Mouse (Mus musculus) CH12.LX (cell line): ENCODE data around the gene Socs1.
A peak's percentile ranks its signal among the peaks of the same experiment; 100 is the strongest.

Source experiments
- E2F4 ChIP-seq: IDR thresholded peaks from 2 replicates; pipeline ENCODE4 v1.6.1; 2011; ENCODE audit warnings: low read depth, low read length, improper control_type of control experiment; ENCODE audit not compliant: insufficient replicate concordance
- EP300 ChIP-seq: IDR thresholded peaks from 2 replicates; pipeline ENCODE4 v1.6.1; 2011; ENCODE audit warnings: low read length, improper control_type of control experiment
- GABPA ChIP-seq: IDR thresholded peaks from 2 replicates; pipeline ENCODE4 v1.6.1; 2012; ENCODE audit warnings: low read depth, low read length, improper control_type of control experiment, inconsistent platforms; ENCODE audit not compliant: insufficient replicate concordance
- MYC ChIP-seq: IDR thresholded peaks from 2 replicates; pipeline ENCODE4 v1.6.1; 2011; ENCODE audit warnings: low read depth, mild to moderate bottlenecking, improper control_type of control experiment, low read length
- POLR2A ChIP-seq: IDR thresholded peaks from 2 replicates; pipeline ENCODE4 v1.6.1; 2011; ENCODE audit warnings: low read depth, mild to moderate bottlenecking, improper control_type of control experiment, low read length
- RAD21 ChIP-seq: IDR thresholded peaks from 2 replicates; pipeline ENCODE4 v1.6.1; 2011; ENCODE audit warnings: low read depth, mild to moderate bottlenecking, low read length, improper control_type of control experiment, moderate library complexity

GRCm38 (mm10) chr16:10776322-10776721 is 9.0 kb downstream of the Socs1 start:
- TF ChIP-seq RAD21 (no peak), E2F4 (no peak), EP300 (0 out of 2 replicates have a peak, but pooled peaks have one; percentile 11), GABPA (no peak), MYC (no peak), POLR2A (no peak)
